Mouse (Mus musculus) lung, embryonic 15.5 days (tissue): ENCODE measurements at regions not wholly inside any gene's neighbourhood (a gene's known extent, or its start where the extent isn't known, plus 50 kb on each side); places are given as distances from the start of the nearest gene placed in this dataset.

Source experiments
- ATAC-seq: fragments of 200-750 bp; cut with Nextera tagmentation; 2 replicates; pipeline ENCODE4 v1.8.0; 2017; ENCODE audit warnings: moderate number of reproducible peaks, borderline replicate concordance; ENCODE audit not compliant: low FRiP score, low TSS enrichment; ENCODE audit errors: extremely low read depth
- H3K27ac ChIP-seq: fragments of 300-500 bp; sonication (generic); 2 replicates; pipeline ENCODE4 v1.5.1; 2015; ENCODE audit warnings: moderate library complexity, mild to moderate bottlenecking, inconsistent platforms
- H3K27me3 ChIP-seq: fragments of 300-500 bp; sonication (generic); 2 replicates; pipeline ENCODE4 v1.6.1; 2015; ENCODE audit warnings: inconsistent platforms
- H3K36me3 ChIP-seq: fragments of 300-500 bp; sonication (generic); 2 replicates; pipeline ENCODE4 v1.6.1; 2015; ENCODE audit warnings: inconsistent platforms
- H3K4me1 ChIP-seq: fragments of 300-500 bp; sonication (generic); 2 replicates; pipeline ENCODE4 v1.6.1; 2015; ENCODE audit warnings: inconsistent platforms
- H3K4me2 ChIP-seq: fragments of 300-500 bp; sonication (generic); 2 replicates; pipeline ENCODE4 v1.6.1; 2015; ENCODE audit warnings: inconsistent platforms, mild to moderate bottlenecking, moderate library complexity
- H3K4me3 ChIP-seq: fragments of 300-500 bp; sonication (generic); 2 replicates; pipeline ENCODE4 v1.5.1; 2015; ENCODE audit warnings: mild to moderate bottlenecking, inconsistent platforms
- H3K9ac ChIP-seq: fragments of 300-500 bp; sonication (generic); 2 replicates; pipeline ENCODE4 v1.6.1; 2015; ENCODE audit warnings: inconsistent platforms
- H3K9me3 ChIP-seq: fragments of 300-500 bp; sonication (generic); 2 replicates; pipeline ENCODE4 v1.6.1; 2016; ENCODE audit warnings: inconsistent platforms
- WGBS: fragments of 180-500 bp; shearing (Covaris S2); methylation state at CpG from one replicate; pipeline ENCODE4 v1.1.7; 2015; 5-methylcytosine and 5-hydroxymethylcytosine counted together

DNA sequence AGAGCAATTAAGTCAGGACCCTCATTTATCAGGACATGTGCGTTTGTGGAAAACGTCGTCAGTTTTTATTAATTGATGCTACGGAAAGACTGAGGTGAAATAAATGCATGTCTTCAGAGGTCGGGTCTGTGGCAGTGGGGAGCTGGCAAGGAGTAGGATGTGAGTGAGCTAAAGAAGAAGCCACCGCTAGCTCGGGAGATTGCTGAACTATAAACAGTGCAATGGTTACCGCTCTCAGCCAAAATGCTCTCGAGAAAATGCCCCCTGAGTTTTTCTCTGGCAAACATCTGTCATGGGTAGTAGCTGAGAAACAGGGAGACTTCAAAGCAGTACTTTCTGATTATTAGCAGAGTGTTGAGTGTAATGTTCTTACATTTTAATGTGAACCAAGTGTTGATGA lies 454.4 kb upstream of the Pou3f3 start:
- peaks cover 6% of the 10 kb centered on the region; the same call in 1 of the 2 replicates for H3K4me1 ChIP-seq
- H3K9ac ChIP-seq: no peak overlapping the region
- H3K4me2 ChIP-seq: no peak overlapping the region
- H3K4me3 ChIP-seq: no peak overlapping the region
- H3K27ac ChIP-seq: no peak overlapping the region
- no peaks in the 10 kb centered on the region for H3K9me3 ChIP-seq
- no peaks in the 10 kb centered on the region for H3K27me3 ChIP-seq
- H3K36me3 ChIP-seq: no peaks in the 10 kb centered on the region
- ATAC-seq: no peak
- WGBS: 38% methylated on average over 9 of the region's 9 CpGs

DNA sequence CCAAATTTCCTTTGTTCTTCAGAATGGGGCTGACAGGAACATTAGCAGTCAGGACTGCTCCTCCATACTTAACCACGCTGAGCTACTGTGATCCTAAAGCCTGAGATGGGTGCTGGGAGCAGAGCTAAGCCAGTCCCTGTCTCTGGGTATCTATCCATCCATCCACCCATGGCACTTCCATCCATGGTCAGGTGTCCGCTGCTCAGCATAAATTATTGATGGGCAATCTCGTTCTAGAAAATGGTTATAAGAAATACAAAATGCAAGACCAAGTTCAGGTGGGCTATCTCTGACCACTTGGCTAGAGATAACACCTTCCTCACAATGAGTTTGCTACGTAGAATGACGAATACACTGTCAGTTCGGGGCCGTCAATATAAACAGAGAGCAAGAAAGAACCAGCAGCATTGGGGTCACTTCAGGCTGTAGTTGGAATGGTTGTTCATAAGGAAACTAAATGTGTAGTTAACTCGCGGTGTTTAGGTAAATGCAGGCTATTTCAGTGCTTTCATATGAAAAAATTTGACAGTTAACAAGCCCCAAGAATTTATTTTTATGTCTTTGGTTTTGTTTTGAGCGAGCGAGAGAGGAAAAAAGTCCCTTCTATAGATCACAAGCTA lies 453.9 kb upstream of the Pou3f3 start:
- 76% methylated on average over 11 of the region's 11 CpGs for WGBS
- H3K4me1 ChIP-seq: peaks cover 6% of the 10 kb centered on the region; the same call in 1 of the 2 replicates
- no peaks in the 10 kb centered on the region for H3K27me3 ChIP-seq
- no peak for ATAC-seq
- H3K4me3 ChIP-seq: no peak overlapping the region
- H3K27ac ChIP-seq: no peak overlapping the region
- H3K4me2 ChIP-seq: no peak overlapping the region
- H3K36me3 ChIP-seq: no peaks in the 10 kb centered on the region
- no peak overlapping the region for H3K9ac ChIP-seq
- no peaks in the 10 kb centered on the region for H3K9me3 ChIP-seq

- H3K27ac ChIP-seq: no peak overlapping the region
- WGBS: 44% methylated on average over 13 of the region's 15 CpGs
- H3K36me3 ChIP-seq: no peaks in the 10 kb centered on the region
- no peaks in the 10 kb centered on the region for H3K27me3 ChIP-seq
- no peak overlapping the region for H3K4me2 ChIP-seq
- no peak overlapping the region for H3K9ac ChIP-seq
- no peak overlapping the region for H3K4me3 ChIP-seq
- peaks cover 6% of the 10 kb centered on the region; the same call in 1 of the 2 replicates for H3K4me1 ChIP-seq
- H3K9me3 ChIP-seq: no peaks in the 10 kb centered on the region
- ATAC-seq: no peak
Measured at GRCm38 (mm10) chr1:42242586-42243457, 452.7 kb upstream of the Pou3f3 start.

DNA sequence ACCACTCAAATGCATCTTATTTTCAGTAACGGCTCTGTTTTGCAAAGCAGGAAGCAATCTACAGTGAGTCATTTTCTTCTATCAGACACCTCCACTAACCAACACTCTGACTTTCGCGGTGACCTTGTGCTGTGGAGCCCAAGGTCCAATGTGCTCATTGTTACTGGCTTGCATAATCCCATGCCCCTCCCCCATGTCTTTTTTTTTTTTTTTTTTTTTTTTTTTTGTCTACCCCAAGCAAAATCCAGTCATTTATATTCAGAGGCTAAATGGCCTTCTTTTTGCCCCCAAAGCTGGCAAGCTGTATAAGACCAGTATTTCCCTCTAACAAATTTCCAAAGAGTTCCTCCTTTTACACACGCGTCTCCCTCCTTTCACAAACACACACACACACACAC lies 452.1 kb upstream of the Pou3f3 start:
- Histone ChIP-seq H3K4me1 (peaks cover 6% of the 10 kb centered on the region; the same call in 1 of the 2 replicates), H3K27me3 (no peaks in the 10 kb centered on the region), H3K27ac (no peak overlapping the region), H3K4me2 (no peak overlapping the region; the same call in 1 of the 2 replicates), H3K9ac (no peak overlapping the region), H3K4me3 (no peak overlapping the region), H3K36me3 (no peaks in the 10 kb centered on the region), H3K9me3 (no peaks in the 10 kb centered on the region)
- no peak for ATAC-seq
- 52% methylated on average over 5 of the region's 5 CpGs for WGBS

DNA sequence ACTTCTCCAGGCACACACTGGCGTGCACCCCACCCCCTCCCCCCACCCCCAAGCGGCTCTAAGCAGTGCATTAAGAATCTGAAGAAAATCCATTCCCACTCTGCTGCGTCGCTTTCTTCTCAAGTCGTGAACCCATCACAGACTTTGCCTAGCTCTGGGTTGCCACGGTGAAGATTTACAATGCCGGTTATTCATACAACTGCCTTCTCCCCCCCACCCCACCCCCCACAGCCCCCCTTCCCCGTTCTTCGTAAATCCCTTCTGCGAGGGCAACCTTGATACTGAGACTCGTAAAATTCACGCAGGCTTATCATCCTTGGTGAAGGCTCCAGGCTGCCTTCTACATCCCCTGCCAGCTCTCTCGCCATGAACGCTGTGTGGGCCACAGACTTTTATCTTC lies 451.7 kb upstream of the Pou3f3 start:
- H3K36me3 ChIP-seq: no peaks in the 10 kb centered on the region
- peaks cover 6% of the 10 kb centered on the region; the same call in 1 of the 2 replicates for H3K4me1 ChIP-seq
- ATAC-seq: no peak
- no peak overlapping the region for H3K9ac ChIP-seq
- H3K4me3 ChIP-seq: no peak overlapping the region
- H3K9me3 ChIP-seq: no peaks in the 10 kb centered on the region
- no peaks in the 10 kb centered on the region for H3K27me3 ChIP-seq
- WGBS: 15% methylated on average over 14 of the region's 14 CpGs
- no peak overlapping the region; the same call in 1 of the 2 replicates for H3K4me2 ChIP-seq
- H3K27ac ChIP-seq: no peak overlapping the region

GRCm38 (mm10) chr1:42252386-42252785 lies 443.2 kb upstream of the Pou3f3 start:
- H3K9me3 ChIP-seq: no peaks in the 10 kb centered on the region
- H3K9ac ChIP-seq: no peak overlapping the region
- H3K27me3 ChIP-seq: no peaks in the 10 kb centered on the region
- 78% methylated on average over 3 of the region's 3 CpGs for whole genome bisulfite sequencing
- ATAC-seq: no peak
- no peaks in the 10 kb centered on the region for H3K4me1 ChIP-seq
- no peaks in the 10 kb centered on the region for H3K36me3 ChIP-seq
- H3K4me3 ChIP-seq: no peak overlapping the region
- H3K4me2 ChIP-seq: no peak overlapping the region
- no peak overlapping the region for H3K27ac ChIP-seq

GRCm38 (mm10) chr1:42253786-42254185 lies 441.8 kb upstream of the Pou3f3 start:
- no peaks in the 10 kb centered on the region for H3K27me3 ChIP-seq
- H3K27ac ChIP-seq: no peak overlapping the region
- ATAC-seq: no peak
- WGBS: 80% methylated on average over 3 of the region's 3 CpGs
- no peaks in the 10 kb centered on the region for H3K36me3 ChIP-seq
- no peak overlapping the region for H3K4me3 ChIP-seq
- H3K9me3 ChIP-seq: no peaks in the 10 kb centered on the region
- no peaks in the 10 kb centered on the region for H3K4me1 ChIP-seq
- no peak overlapping the region for H3K9ac ChIP-seq
- no peak overlapping the region for H3K4me2 ChIP-seq

DNA sequence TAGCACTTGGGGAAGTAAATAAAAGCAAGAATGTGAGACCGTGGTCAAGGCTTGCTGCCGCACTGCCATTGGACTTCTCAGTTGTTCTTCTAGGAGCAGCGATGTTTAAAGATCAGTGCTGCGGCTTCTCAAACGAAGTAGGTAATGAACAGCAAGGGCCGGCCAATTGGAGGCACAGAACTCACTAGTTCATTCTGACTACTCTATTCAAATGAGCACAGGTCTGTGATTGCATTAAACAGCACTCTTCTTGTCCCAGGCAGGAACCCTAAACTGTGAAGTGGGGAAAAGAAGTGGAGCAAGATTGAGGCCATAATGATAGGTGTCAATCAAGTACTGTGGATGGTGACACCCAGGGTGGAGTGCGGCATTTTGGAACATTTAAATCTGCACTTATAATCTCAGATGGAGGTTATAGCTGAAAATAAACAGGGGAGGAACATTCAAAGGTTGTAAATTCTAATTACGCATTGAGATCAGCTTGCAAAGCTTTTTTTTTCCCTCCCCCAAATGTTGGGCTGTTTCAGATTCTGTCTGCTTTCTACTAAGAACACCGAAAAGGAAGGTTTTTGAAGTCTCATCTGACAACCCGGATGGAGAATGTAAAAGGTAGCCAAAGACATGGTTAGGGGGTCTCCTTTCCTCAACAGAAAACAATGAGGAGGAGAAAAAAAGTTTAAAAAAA lies 438.5 kb upstream of the Pou3f3 start:
- Histone ChIP-seq H3K9me3 (no peaks in the 10 kb centered on the region), H3K27me3 (no peaks in the 10 kb centered on the region), H3K4me2 (no peak overlapping the region), H3K4me1 (no peaks in the 10 kb centered on the region), H3K4me3 (no peak overlapping the region), H3K36me3 (no peaks in the 10 kb centered on the region), H3K9ac (no peak overlapping the region), H3K27ac (no peak overlapping the region)
- no peak for ATAC-seq
- WGBS: 81% methylated on average over 10 of the region's 10 CpGs

DNA sequence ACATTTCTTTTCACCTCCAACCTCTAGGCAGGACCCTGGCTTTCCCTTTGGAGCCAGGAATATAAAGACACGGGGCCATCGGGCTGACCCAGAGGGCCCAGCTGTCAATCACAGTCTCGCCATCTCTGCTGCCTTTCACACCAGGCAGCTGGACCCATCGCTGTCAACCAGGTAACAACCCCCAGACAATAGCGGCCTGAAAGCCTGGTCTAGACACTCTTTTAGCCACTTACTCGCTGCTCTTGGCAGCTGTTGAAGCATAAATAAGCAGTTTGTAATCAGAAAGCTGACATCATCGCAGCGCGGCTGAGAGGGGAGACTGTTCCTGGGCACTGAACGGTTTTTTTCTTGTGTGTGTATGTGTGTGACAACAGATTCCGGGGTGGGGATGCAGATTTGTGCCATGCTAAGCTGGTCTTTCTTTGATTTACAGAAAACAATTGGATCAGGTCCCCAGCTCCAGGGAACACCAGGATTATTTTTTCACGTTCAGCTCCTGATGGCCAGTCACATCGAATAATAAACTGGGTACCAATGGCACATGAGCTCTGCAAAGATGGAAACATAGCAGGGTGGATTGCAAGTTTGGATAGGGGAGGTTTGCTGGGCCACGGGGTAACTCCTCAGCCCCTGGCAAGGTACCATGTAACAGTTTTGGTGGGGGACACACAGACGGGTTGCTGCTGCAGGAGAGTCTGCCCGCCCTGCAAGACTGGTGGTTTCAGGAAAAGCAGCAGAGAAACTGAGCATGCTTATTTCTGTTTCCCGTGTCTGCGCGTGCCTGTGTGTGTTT lies 437.6 kb upstream of the Pou3f3 start:
- H3K27ac ChIP-seq: no peak overlapping the region
- no peak for ATAC-seq
- H3K4me3 ChIP-seq: no peak overlapping the region
- H3K9me3 ChIP-seq: no peaks in the 10 kb centered on the region
- 44% methylated on average over 19 of the region's 19 CpGs for WGBS
- H3K4me1 ChIP-seq: no peaks in the 10 kb centered on the region
- H3K4me2 ChIP-seq: no peak overlapping the region
- H3K36me3 ChIP-seq: no peaks in the 10 kb centered on the region
- no peak overlapping the region for H3K9ac ChIP-seq
- H3K27me3 ChIP-seq: no peaks in the 10 kb centered on the region

- 38% methylated on average over 4 of the region's 4 CpGs for WGBS
- no peak overlapping the region for H3K4me2 ChIP-seq
- no peak for ATAC-seq
Measured at GRCm38 (mm10) chr1:42258594-42258910, 437.0 kb upstream of the Pou3f3 start.

DNA sequence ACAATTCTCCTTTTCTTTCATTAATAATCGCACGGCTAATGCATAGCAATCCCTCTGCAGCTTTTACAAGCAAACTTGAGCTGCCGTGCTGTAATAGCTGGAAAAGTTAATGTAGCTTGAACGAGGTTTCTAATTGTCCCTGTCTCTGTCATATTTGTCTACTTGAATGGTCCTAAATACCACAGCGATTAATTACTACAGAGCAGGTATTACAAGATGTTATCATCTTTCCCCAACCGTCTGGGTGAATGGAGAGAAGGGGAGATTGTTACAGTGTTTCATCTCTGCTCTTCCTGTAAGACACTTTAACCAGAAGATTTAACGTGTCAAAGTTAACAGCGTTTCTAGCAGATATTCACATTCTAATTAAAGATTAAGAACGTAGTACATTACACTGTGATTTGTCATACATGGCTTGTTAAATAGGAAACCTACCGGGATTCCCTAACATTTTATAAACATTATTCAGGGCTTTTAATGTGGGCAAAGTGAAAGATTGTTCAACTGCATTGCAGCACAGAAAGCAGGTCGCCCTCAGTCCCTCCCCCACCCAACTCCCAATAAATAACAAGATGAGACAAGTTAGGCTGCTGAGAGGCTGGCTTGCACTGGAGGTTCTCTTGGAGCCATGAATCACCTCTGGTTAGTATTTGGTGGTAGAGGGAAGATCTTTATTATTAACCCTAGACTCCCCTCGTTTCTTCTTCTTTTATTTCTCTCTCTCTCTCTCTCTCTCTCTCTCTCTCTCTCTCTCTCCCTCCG lies 436.2 kb upstream of the Pou3f3 start:
- WGBS: 44% methylated on average over 13 of the region's 13 CpGs
- Histone ChIP-seq H3K9me3 (no peaks in the 10 kb centered on the region), H3K4me3 (no peak overlapping the region), H3K27me3 (no peaks in the 10 kb centered on the region), H3K27ac (no peak overlapping the region), H3K4me1 (no peaks in the 10 kb centered on the region), H3K4me2 (no peak overlapping the region), H3K9ac (no peak overlapping the region), H3K36me3 (no peaks in the 10 kb centered on the region)
- no peak for ATAC-seq

More at GRCm38 (mm10) chr1:42258594-42258910, 437.0 kb upstream of the Pou3f3 start:
- Histone ChIP-seq H3K4me3 (no peak overlapping the region), H3K4me1 (no peaks in the 10 kb centered on the region), H3K9ac (no peak overlapping the region), H3K27me3 (no peaks in the 10 kb centered on the region), H3K9me3 (no peaks in the 10 kb centered on the region), H3K36me3 (no peaks in the 10 kb centered on the region), H3K27ac (no peak overlapping the region)
